Mouse (Mus musculus) intestine, postnatal 0 days (tissue): ENCODE results near the gene Nsun2. TPM values are rescaled to one million over a fixed set of nuclear protein-coding genes. Genes with fewer than 3 reads are reported as not detected.
"Not testable (repeated sequence)": the region's sequence is repeated elsewhere in the genome, so short reads cannot be mapped to it uniquely, and the experiment has no call there.

Experiments used
- ATAC-seq: fragments of 200-750 bp; cut with Nextera tagmentation; 2 replicates; pipeline ENCODE4 v1.8.0; 2017; ENCODE audit warnings: mild to moderate bottlenecking, moderate TSS enrichment, moderate library complexity
- H3K27ac ChIP-seq: fragments of 300-500 bp; sonication (generic); 2 replicates; pipeline ENCODE4 v1.5.1; 2014; ENCODE audit warnings: mild to moderate bottlenecking, low read depth, low read length, moderate library complexity
- H3K27me3 ChIP-seq: fragments of 300-500 bp; sonication (generic); replicated peaks from 2 replicates; pipeline ENCODE4 v1.6.1; 2014; ENCODE audit warnings: low read length, mixed read lengths; ENCODE audit not compliant: control insufficient read depth, insufficient read depth
- H3K36me3 ChIP-seq: fragments of 300-500 bp; sonication (generic); 2 replicates; pipeline ENCODE4 v1.6.1; 2014; ENCODE audit warnings: mild to moderate bottlenecking, moderate library complexity; ENCODE audit not compliant: control insufficient read depth, insufficient read depth
- H3K4me1 ChIP-seq: fragments of 300-500 bp; sonication (generic); replicated peaks from 2 replicates; pipeline ENCODE4 v1.6.1; 2014; ENCODE audit warnings: antibody characterized with exemption, low read length, mixed read lengths; ENCODE audit not compliant: control insufficient read depth, insufficient read depth
- H3K4me2 ChIP-seq: fragments of 300-500 bp; sonication (generic); replicated peaks from 2 replicates; pipeline ENCODE4 v1.6.1; 2014; ENCODE audit warnings: low read depth, mild to moderate bottlenecking, moderate library complexity
- H3K4me3 ChIP-seq: fragments of 300-500 bp; sonication (generic); 2 replicates; pipeline ENCODE4 v1.5.1; 2014; ENCODE audit warnings: low read depth, low read length
- H3K9ac ChIP-seq: fragments of 300-500 bp; sonication (generic); 2 replicates; pipeline ENCODE4 v1.6.1; 2014; ENCODE audit warnings: mild to moderate bottlenecking, low read depth, low read length
- H3K9me3 ChIP-seq: fragments of 300-500 bp; sonication (generic); 2 replicates; pipeline ENCODE4 v1.6.1; 2016; ENCODE audit warnings: mixed run types; ENCODE audit not compliant: control insufficient read depth
- CTCF ChIP-seq: sonication (generic); IDR thresholded peaks from 2 replicates; pipeline ENCODE4 v1.5.1; 2016; ENCODE audit warnings: low read depth, mild to moderate bottlenecking, control low read depth, antibody characterized with exemption, moderate library complexity
- WGBS: fragments of 180-500 bp; shearing (Covaris S2); extraction: QIAGEN DNeasy Blood & Tissue Kit; methylation state at CpG from one replicate; pipeline ENCODE4 v1.1.7; 2014; 5-methylcytosine and 5-hydroxymethylcytosine counted together
- polyA plus RNA-seq: library from polyadenylated mRNA; unstranded; fragments of >200 nt; fragmentation: Nextera tagmentation; extraction: Ambion mirVana; gene quantifications from 2 replicates; pipeline ENCODE4 v1.2.1, GENCODE M21; 2015

Nsun2 gene
- polyA plus RNA-seq, 1 experiment from 2014 or later = 38.8 TPM

DNA sequence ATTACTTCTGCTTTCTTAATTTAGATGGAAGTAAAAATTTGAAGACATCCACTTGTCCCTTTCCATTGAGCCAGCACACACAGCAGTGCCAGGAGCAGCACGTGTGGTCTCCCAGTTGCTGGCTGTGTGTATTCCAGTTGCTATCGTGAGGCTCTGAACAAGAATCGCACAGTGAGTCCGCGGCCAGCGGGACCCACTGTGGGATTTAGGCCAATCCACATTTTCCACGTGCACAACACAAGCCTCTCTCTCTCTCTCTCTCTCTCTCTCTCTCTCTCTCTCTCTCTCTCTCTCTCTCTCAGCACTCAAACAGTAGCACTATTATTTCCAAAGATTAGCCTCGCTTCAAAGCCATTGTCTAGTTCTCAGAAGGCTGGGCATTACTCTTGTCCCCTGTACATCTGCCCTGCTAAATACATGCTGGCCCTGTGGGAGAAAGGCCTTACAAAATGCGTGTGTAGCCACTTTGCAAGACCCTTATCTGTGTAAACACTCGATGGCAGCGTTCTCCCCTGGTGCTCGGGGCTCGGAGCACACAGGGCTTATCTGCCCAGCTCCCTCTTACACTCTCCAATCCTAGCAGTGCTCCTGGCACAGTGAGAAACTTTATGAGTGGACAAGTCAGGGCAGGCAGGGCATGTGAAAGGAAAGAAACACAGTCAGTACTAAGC lies 25.9 kb downstream of the Nsun2 start:
- 0 out of 2 replicates have a peak, but pooled peaks cover 5% of the 10 kb centered on the region for H3K4me1 ChIP-seq
- no peak for TF ChIP-seq CTCF
- no peak overlapping the region for H3K27ac ChIP-seq
- peaks cover 9% of the 10 kb centered on the region; the same call in 1 of the 2 replicates for H3K27me3 ChIP-seq
- H3K36me3 ChIP-seq = no peaks in the 10 kb centered on the region
- no peak overlapping the region for H3K9ac ChIP-seq
- no peak overlapping the region for H3K4me2 ChIP-seq
- 53% methylated on average over 13 of the region's 13 CpGs for WGBS
- no peak for ATAC-seq
- H3K4me3 ChIP-seq = no peak overlapping the region
- H3K9me3 ChIP-seq = no peaks in the 10 kb centered on the region

DNA sequence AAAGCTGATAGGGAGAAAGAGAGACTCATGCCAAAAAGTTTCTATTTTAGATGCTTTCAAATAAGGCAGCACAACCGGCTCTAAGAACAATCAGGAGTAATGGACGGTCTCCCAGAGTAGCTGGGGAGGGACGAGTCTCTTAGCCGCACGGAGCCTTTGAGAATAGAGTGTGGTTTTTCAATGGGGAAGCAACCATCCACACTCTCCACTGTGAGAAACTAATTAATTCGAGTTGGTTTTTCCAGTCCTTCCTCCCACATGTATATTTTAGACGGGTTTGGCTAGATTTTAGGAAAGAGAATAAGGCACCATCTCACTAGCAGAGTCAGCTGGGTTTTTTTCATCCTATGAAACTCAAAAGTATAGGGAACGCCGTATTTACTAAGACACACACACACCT lies 28.5 kb downstream of the Nsun2 start:
- ATAC-seq = no peak
- H3K4me3 ChIP-seq = no peak overlapping the region
- no peak for TF ChIP-seq CTCF
- H3K9me3 ChIP-seq = no peaks in the 10 kb centered on the region
- H3K4me1 ChIP-seq = 0 out of 2 replicates have a peak, but pooled peaks cover 5% of the 10 kb centered on the region
- H3K4me2 ChIP-seq = no peak overlapping the region
- H3K27me3 ChIP-seq = peaks cover 9% of the 10 kb centered on the region; the same call in 1 of the 2 replicates
- no peak overlapping the region for H3K9ac ChIP-seq
- H3K27ac ChIP-seq = no peak overlapping the region
- no peaks in the 10 kb centered on the region for H3K36me3 ChIP-seq
- WGBS = 86% methylated on average over 9 of the region's 9 CpGs

DNA sequence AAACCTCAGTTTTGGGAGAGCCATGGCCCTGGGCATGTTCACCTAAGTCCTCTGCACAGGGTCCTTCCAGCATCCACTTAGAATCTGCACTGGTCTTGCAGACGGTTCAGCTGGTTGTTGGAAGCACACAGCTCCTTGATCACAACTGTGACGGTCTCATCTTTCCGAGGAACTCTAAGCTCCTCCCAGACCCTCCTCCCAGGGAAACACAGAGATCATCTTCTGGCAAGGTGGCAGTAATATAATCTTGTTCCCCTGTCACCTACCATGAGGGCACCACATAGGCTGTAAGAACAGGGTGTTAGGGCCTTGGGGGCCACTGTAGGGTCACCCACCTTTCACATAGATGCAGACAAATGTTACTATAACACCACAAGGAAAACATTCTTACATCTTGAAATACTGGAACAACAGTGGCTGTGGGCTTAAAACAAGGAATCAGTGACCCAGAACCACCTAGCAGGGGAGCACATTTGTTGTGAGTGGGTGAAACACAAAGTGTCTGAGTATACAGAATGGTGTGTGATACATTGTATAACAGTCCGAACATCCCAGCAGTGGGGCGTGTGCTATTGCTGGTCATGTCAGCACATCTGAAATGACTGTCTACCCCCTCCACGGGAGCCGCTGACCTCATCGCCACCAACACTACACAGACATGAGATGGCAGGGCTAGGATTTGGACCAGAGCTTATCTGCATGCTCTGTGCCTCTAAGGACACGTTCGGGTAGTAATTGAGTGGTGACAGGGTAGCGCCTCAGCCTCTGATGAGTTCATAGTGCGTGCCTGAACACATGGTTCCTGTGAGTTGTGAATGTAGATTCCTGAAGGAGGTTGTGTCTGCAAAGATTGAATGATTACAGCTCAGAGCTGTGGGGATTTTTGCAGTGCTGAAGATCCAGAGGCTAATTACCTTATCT lies 29.4 kb downstream of the Nsun2 start:
- no peaks in the 10 kb centered on the region for H3K36me3 ChIP-seq
- no peaks in the 10 kb centered on the region for H3K9me3 ChIP-seq
- 42% methylated on average over 12 of the region's 12 CpGs for WGBS
- peaks cover 1% of the 10 kb centered on the region; the same call in 1 of the 2 replicates for H3K27me3 ChIP-seq
- ATAC-seq = peak; percentile 74
- no peak for TF ChIP-seq CTCF
- peak overlapping the region; percentile 1; the same call in 1 of the 2 replicates for H3K4me3 ChIP-seq
- 0 out of 2 replicates have a peak, but pooled peaks cover 5% of the 10 kb centered on the region for H3K4me1 ChIP-seq
- H3K27ac ChIP-seq = no peak overlapping the region
- peak overlapping the region; percentile 53 for H3K4me2 ChIP-seq
- no peak overlapping the region for H3K9ac ChIP-seq

DNA sequence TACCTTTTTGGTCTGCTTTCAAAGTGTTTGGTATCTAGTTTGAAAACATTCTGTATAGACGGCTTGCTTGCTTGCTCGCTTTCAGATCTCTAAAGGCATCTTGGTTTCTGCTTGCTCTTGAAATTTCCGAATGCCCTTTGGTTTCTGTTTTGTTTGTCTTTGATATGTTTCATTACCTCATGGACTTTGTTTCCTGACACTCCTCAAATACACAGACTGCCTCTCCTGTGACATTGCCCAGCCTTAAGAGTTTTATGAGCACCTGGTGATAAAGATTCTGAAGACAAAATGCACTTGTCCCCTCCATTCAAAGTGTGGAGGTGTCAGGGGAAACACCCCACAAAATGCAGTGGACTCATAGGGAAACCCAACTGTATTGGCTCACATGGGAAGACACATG lies 30.4 kb downstream of the Nsun2 start:
- no peak for TF ChIP-seq CTCF
- Histone ChIP-seq H3K36me3 (no peaks in the 10 kb centered on the region), H3K4me1 (0 out of 2 replicates have a peak, but pooled peaks cover 5% of the 10 kb centered on the region), H3K9ac (no peak overlapping the region), H3K4me3 (peak overlapping the region; percentile 1; the same call in 1 of the 2 replicates), H3K27me3 (peaks cover 3% of the 10 kb centered on the region; the same call in 1 of the 2 replicates), H3K27ac (peak overlapping the region; percentile 50; the same call in 1 of the 2 replicates), H3K4me2 (peak overlapping the region; percentile 53), H3K9me3 (no peaks in the 10 kb centered on the region)
- 26% methylated on average over 3 of the region's 3 CpGs for WGBS
- peak; percentile 85 for ATAC-seq

DNA sequence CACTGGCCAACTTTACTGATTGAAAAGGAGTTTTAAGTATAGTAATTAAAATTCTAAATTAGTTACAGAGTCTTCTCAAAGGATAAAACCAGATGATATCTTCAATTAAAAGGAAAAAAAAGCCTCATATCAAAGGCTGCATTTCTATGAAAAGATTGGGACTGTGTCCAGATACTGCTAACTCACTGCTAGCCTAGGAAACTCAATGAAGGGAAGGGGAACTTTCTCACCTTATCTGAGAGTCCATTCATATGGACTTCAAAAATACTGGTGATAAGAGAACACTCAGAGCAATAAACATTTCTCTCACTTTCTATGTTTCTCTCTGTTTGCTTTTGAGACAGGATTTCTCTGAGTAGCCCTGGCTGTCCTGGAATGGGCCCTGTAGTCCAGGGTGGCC lies 31.0 kb downstream of the Nsun2 start:
- 0 out of 2 replicates have a peak, but pooled peaks cover 5% of the 10 kb centered on the region for H3K4me1 ChIP-seq
- H3K27me3 ChIP-seq = peaks cover 4% of the 10 kb centered on the region; the same call in 1 of the 2 replicates
- H3K36me3 ChIP-seq = no peaks in the 10 kb centered on the region
- H3K27ac ChIP-seq = 0 out of 2 replicates have a peak overlapping the region, but pooled peaks have one; percentile 50
- H3K9ac ChIP-seq = no peak overlapping the region
- peak overlapping the region; percentile 53; the same call in 1 of the 2 replicates for H3K4me2 ChIP-seq
- no peaks in the 10 kb centered on the region for H3K9me3 ChIP-seq
- ATAC-seq = peak; percentile 22
- H3K4me3 ChIP-seq = no peak overlapping the region
- TF ChIP-seq CTCF = no peak

DNA sequence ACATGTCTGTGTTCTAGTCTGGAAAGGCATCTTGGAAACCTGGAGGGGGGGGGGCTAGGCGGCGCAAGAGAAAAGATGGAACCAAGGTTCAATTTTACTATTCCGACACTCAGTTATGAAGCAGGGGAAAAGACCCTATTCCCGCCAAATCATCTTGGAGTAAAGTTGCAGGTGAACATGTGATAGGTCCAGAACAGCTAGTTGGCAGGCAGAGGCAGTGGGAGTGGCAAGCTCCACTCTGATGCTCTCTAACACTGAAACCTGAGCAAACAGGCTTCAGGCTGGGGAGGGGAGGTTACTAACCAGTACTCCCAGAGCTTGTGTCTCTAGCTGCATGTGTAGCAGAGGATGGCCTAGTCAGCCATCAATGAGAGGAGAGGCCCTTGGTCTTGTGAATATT lies 31.9 kb downstream of the Nsun2 start:
- not testable (repeated sequence) for ATAC-seq, H3K27ac ChIP-seq, H3K9ac ChIP-seq, H3K4me3 ChIP-seq, H3K4me1 ChIP-seq, H3K4me2 ChIP-seq, H3K9me3 ChIP-seq, H3K36me3 ChIP-seq, H3K27me3 ChIP-seq
- WGBS = 95% methylated on average over 4 of the region's 4 CpGs
